Mouse (Mus musculus) adrenal gland, adult 2 months (tissue): ENCODE data around the gene Prkce. TPM values are rescaled to one million over a fixed set of nuclear protein-coding genes. Genes with fewer than 3 reads are reported as not detected.

Source experiments
- DNase-seq: peaks from one replicate; pipeline ENCODE4 v3.0.0; 2021
- polyA plus RNA-seq: library from polyadenylated mRNA; depleted of rRNA; stranded (reverse); fragments of >200 nt; gene quantifications from 2 replicates; pipeline ENCODE4 v1.2.3, GENCODE M21; 2012
- total RNA-seq, 2 experiments: library from RNA; stranded (reverse); gene quantifications; 2 replicates each; pipeline ENCODE4 v1.2.3; 2021

The Prkce gene
- total and polyA plus RNA-seq, 3 experiments = 4.5 to 20.5 (median 17.5) TPM

DNA sequence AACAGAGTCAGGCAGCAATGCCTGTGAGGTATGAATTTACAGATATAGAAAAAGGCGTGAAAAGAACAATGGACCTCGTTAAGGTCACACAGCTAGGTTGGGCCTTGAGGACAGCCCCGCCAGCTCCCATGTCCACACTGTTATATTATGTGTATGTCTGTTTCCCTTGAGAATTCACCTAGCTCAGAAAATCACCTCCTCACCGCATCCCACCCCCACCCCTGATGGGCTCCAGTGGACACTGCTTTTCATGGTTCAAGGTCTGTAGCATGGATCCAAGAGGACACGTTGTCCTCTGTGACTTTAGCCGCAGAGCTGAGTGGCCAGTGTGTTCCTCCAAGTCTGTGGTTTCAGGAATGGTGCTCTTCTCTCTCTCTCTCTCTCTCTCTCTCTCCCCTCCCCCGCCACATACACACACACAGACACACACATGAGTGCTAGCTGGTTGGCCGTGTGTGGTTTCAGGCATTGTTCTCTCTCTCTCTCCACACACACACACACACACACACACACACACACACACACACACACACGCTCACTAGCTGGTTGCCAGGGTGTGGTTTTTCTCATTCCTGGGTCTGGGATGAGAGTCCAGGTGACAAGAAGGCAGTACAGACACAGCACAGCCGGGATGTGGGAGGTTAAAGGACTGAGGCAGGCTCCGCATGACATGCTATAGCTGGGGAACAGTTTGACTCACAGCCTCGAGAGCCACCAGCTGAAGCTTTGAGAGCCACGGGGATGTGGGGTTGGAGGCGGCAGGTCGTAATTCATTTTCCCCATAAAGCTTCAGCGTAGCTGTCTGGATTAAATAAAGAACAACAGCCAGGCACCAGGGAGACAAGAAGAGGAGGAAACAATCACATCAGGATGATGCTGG is 162.7 kb downstream of the Prkce start:
- DNase-seq = no peak

GRCm38 (mm10) chr17:86331835-86332234 is 164.2 kb downstream of the Prkce start:
- no peak for DNase-seq

DNA sequence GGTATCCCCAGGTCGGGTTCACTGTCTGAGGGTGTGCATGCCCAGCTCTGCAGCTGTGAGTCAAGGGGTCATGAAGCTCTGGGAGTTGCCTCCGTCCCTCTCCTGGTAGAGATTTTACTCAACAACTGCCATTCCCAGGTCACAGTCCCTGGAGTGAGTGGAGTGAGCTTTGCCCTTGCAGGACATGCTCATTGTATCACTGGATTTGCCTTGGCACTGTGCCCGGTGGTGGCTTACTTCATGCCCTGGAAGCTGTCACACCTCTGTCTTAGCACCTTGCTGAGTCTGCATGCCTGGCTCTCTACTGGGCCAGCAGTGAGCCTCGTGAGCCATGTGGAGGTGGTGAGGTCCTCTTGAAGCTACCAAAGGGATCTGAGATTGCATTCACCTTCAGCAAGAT is 167.4 kb downstream of the Prkce start:
- peak; percentile 49 for DNase-seq

- peak; percentile 26 for DNase-seq
Observed at GRCm38 (mm10) chr17:86336652-86337073, 169.1 kb downstream of the Prkce start.

DNA sequence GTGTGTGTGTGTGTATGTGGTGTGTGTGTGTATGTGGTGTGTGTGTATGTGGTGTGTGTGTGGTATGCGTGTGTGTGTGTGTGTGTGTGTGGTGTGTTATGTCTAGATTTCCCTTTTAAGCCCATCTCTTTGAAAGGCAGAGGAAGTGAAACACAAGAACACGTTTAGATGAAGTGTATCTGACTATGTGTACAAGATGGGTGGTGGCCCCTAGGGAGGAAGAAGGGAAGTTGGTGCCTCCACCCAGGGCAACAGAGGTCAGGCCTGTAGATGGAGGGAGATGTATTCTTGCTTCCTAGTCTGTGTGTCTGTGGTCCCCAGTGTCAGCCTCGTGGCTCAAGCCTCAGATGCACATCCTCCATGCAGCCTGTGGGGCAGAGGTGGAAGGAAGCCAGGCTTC is 169.5 kb downstream of the Prkce start:
- DNase-seq = peak; percentile 29

DNA sequence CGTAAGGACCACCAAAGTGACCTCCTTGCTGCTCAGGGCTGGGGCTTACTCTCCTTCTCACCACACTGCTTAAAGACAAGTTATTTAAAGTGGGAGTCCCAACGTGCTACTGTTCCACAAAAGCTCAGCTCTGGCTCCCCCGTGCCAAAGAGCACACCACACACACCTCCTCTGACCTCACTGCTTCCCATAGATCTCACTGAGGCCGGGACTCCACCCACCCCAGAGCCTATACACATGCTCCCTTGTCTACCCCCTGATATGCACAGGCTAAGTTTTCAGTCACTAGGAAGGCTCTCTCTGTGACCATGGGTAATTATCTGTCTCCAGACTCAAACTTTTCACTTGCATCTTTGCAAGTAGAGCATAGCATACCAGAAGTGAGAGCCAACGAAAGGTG is 170.7 kb downstream of the Prkce start:
- no peak for DNase-seq

DNA sequence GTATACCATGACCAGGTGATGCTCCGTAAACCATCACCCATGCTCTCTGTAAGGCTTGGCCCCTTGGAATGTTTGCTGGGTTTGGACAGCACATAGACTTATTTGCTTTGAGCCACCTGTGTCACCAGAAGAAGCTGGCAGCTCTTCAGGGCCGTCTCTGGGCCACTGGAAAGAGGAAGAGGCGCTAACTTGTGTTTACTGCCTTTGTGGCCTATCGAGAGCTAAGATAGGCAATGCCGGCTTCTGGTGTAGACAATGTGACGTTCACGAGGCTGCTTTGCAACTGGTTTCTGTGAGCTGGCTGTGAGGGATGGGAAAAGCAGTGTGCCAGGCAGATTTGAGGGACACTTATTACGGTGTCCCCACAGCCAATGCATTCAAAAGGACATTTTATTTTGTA is 176.4 kb downstream of the Prkce start:
- DNase-seq = no peak

- DNase-seq = no peak
Observed at GRCm38 (mm10) chr17:86345234-86346005, 177.8 kb downstream of the Prkce start.

GRCm38 (mm10) chr17:86350236-86350635 is 182.7 kb downstream of the Prkce start:
- DNase-seq = peak; percentile 49

- DNase-seq = no peak
Observed at GRCm38 (mm10) chr17:86350791-86351261, 183.2 kb downstream of the Prkce start.

DNA sequence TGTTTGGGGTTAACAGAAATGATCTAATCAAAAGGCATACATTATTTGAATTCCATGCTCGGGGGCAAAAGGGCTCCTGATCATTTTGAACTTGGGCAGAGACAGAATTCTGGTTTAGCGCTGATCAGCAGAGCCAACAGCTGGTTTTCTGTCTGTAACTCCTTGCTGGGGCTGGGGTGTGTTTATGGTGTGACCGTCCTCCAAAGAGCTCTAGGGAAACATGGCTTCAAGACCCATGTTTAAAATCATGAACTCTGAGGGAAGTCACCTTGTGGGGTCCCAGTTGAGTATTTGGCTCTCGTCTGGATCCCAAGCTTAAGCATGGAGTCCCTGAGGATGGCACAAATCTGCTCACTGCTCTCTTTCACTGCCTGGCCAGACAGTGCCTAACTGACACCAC is 183.7 kb downstream of the Prkce start:
- no peak for DNase-seq

GRCm38 (mm10) chr17:86352247-86353037 is 184.9 kb downstream of the Prkce start:
- no peak for DNase-seq

GRCm38 (mm10) chr17:86353679-86354078 is 186.1 kb downstream of the Prkce start:
- DNase-seq = no peak

GRCm38 (mm10) chr17:86354101-86354500 is 186.5 kb downstream of the Prkce start:
- DNase-seq = no peak

GRCm38 (mm10) chr17:86354896-86355295 is 187.3 kb downstream of the Prkce start:
- DNase-seq = no peak

DNA sequence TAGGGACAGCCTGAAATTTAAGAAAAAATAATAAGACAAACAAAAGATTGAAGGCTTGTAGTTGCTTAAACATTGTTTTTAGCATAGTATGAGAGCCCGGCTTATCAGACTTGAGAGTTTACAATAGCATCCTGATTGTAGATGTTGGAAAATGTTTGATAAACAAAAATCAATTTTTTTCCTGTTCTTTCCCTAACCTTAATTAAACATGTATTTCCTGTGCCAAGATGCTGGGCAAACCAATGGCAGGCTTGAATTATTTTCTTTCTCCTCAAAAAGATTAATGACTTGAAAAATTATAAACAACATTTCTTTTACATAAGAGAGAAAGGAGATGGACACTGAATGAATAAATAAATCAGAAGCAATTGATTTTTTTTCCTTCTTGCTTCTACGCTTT is 187.7 kb downstream of the Prkce start:
- DNase-seq = no peak

GRCm38 (mm10) chr17:86355772-86356451 is 188.3 kb downstream of the Prkce start:
- no peak for DNase-seq

- DNase-seq = no peak
Observed at GRCm38 (mm10) chr17:86358388-86358787, 190.8 kb downstream of the Prkce start.

DNA sequence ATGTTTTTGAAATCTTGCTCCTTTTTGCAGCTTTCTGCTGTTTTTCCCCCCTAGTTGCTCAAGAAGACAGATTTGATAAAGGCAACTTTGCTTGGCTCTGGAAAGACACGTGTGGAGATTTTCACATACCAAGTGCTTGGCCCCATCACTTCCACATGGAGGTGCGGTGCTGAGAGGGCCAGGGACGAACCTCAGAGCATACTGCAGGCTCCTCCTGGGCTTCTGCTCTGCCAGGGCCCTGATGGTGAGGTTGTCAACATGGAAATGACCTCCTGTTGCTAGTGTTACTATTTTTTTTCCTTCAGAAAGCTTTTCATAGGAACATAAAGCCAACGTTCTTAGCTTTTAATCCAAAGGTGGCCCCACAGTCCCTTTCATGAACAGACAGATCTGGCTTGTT is 191.3 kb downstream of the Prkce start:
- DNase-seq = no peak

DNA sequence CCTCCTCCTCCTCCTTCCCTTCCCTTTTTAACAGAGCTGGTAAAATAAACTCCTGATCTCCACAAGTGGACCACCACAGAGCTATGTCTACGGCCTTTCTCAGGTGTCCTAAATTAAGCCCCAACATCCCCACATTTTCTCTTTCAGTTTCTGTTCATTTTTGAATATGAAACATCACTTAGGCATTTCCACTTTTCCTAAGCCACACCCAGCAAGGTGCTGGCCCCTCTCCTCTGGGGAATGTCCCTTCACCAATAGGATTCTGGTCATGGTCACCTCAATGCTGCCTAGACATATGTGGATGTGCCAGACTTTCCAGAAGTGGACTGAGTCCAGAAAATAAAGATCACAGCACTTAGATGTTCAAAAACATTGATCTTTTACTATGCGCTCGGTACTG is 193.3 kb downstream of the Prkce start:
- DNase-seq = no peak

- DNase-seq = no peak
Observed at GRCm38 (mm10) chr17:86363356-86363755, 195.8 kb downstream of the Prkce start.
